Mouse (Mus musculus): ENCODE data around the gene Slc12a3.
"Not testable (repeated sequence)": the region's sequence is repeated elsewhere in the genome, so short reads cannot be mapped to it uniquely, and the experiment has no call there.

Slc12a3 gene

DNA sequence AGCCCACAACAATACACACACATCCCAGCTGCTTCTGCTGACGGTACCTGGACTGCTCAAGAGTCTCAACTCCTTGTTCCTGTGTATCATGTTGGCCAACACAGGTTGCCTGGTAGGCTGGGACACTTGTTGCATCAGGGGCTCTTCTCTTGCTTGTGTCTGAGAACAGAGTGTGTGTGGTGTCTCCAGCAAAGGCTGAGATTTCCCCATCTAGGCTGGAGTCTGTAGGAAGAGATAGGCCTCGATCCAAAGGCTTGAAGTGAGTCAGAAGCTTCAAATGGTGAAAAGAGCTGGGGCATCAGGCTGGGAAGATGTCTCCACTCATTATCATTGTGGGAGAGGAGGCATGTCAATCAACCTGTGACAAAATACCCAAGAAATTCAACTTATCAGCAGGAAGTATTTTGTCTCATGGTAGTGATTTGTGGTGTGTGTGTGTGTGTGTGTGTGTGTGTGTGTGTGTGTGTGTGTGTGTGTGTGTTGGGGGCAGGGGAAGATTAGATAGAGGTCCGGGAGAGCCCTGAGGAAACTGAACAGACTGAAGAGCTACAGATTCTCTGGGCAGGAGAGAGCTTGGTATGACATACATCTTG is 70.5 kb downstream of the Slc12a3 start:
- DNase-seq (ENCODE audit: low read depth, low spot score): no peak

DNA sequence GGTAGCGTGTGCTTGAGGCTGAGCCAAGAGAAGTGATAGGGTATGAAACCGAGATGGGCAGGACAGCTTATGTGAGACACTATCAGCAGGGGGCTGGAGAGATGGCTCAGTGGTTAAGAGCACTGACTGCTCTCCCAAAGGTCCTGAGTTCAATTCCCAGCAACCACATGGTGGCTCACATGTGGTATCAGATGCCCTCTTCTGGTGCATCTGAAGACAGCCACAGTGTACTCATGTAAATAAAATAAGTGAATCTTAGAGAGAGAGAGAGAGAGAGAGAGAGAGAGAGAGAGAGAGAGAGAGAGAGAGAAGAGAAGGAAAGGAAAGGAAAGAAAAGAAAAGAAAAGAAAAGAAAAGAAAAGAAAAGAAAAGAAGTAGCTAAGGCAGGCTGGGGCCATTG is 71.0 kb downstream of the Slc12a3 start:
- DNase-seq (ENCODE audit: low read depth, low spot score): not testable (repeated sequence)

DNA sequence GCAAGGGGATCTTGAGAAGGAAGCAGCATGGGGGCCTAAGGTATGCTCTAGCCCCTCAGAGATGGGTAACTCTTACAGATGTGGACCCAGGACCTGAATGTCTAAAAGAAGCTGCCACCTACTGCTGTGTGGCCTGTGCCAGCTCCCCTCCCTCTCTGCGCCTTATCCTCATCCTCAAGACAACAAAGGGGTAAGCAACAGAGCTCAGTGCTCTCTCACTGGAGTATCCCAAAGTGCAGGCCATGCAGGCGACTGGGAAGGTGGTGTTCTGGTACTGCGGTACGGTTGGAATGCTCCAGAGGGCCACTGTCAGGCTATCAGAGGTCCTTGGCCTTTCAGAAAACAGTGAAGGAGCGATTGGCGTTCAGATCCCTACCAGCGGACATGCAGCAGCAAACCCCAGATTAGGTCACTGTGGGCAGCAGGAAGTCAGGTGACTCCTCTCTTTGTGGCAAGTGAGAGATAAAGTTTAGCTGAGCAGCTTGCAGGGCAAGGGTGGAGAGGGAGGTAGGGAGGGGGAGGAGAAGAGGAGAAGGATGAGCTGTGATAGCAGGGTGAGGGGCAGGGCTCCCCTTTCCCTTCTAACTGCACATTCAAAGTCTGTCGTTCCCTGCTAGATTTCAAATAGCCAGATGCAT is 79.6 kb downstream of the Slc12a3 start:
- DNase-seq (ENCODE audit: low read depth, low spot score): no peak

DNA sequence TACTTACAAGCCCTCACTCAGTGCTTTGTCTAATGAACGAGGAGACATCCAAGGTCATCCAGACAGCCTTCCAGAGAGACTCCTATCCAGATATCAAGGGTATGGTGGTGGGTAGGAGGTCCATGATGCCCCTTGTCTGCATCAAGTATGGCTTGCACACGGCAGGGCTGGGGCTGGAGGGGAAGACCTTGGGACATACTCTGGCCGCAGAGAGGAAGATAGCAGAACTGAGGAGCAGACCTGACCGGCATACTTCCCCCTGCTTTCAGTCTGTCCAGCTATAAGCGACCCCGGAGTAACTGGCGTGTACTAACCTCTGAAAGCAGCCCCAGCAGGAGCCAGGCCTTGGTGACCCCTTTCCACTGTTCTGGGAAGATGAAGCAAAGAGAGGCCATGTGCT is 80.5 kb downstream of the Slc12a3 start:
- DNase-seq (ENCODE audit: low read depth, low spot score): no peak

DNA sequence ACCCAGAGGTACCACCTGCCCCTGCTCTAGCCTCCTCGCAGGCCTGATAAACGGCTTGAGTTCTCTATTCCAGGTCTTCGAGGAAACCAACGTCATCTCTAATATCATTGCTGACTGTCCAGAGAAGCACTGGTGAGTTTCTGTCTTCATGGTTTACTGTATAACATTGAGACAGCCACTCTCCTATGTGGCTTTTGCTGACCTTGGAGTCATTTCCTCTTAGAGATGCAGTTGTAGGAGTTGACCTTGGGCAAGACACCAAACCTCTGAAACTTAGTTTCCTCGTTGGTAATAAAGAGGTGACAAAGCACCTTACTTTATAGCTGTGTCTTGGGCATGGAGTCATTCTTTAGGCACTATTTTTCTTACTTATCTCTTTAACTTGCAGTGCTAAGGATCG is 83.5 kb downstream of the Slc12a3 start:
- DNase-seq (ENCODE audit: low read depth, low spot score): no peak

DNA sequence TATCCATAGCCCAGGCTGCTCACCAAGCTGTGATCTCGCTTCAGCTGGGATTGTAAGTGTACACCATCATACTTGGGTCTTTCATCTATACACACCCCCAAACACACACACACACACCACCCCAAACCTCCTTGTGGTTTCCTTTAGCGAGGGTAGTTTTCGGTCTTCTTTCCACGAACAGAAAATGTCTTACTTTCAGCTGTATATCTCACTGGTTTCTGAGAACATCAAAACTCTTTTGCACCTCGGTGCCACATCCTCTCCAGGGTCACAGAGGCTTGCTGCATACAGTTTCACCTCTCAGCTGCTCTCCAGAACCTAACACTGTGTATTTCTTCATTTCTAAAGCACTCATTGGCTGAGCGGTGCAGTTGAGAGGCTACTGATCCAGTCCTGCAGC is 84.5 kb downstream of the Slc12a3 start:
- DNase-seq (ENCODE audit: low read depth, low spot score): no peak

DNA sequence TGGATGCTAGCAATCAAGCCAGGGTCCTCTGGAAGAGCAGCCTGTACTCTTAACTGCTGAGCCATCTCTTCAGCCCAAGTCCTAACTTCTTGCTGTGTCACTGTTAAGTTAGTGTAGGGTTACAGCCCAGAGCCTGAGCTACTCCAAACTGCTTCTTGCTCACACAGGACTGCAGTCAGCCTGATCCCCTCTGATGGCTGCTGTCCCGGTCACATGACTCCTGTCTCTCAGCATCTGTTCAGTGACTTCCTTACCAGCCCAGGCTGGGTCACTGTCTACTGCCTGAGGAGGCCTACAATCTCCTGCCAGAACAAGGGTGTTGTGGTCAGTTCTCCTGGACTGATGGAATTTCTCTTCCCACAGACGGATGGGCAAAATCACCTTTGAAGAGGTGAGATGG is 86.2 kb downstream of the Slc12a3 start:
- DNase-seq (ENCODE audit: low read depth, low spot score): no peak

All from mesoderm, embryonic 11.5 days (tissue).